16 mouse cellular contexts compared by ENCODE assay signal in genomic region chr17:29814758-29815157, GRCm38 (mm10).
"Had no signal": no experiment of that assay in that cellular context is flagged by ENCODE, and none has a peak within 500 bp of the region (broad histone marks: within the 10 kb centered on the region; RNA-seq: fewer than 3 reads in every experiment).

No protein-coding gene starts in this region.

- H3K4me2 ChIP-seq: liver, embryonic 15.5 days; lung, embryonic 15.5 days; midbrain, embryonic 11.5 days; neural tube, embryonic 12.5 days; stomach, embryonic 15.5 days had no signal

- H3K27me3 ChIP-seq: neural tube, embryonic 12.5 days; stomach, embryonic 15.5 days had no signal

- H3K9ac ChIP-seq: liver, embryonic 15.5 days; liver, postnatal 0 days; lung, embryonic 15.5 days; neural tube, embryonic 12.5 days; stomach, embryonic 15.5 days had no signal

- H3K9me3 ChIP-seq: liver, embryonic 15.5 days; lung, embryonic 15.5 days; neural tube, embryonic 12.5 days; stomach, embryonic 15.5 days had no signal

- ATAC-seq: liver, postnatal 0 days; lung, postnatal 0 days had no signal

- H3K27ac ChIP-seq: liver, embryonic 15.5 days; lung, embryonic 15.5 days; macrophage; neural tube, embryonic 12.5 days; stomach, embryonic 15.5 days; stomach, postnatal 0 days had no signal

- DNase-seq: liver, postnatal 0 days; lung, adult 2 months; lung, postnatal 14 days; lung, postnatal 36 days; right cerebral cortex, postnatal 14 days; thymus, adult 2 months; thymus, postnatal 36 days had no signal

- H3K36me3 ChIP-seq: liver, embryonic 15.5 days; lung, embryonic 15.5 days; neural tube, embryonic 12.5 days; stomach, embryonic 15.5 days had no signal

- H3K4me3 ChIP-seq: liver, embryonic 15.5 days; lung, embryonic 15.5 days; megakaryocyte, embryonic 14.5 days; neural tube, embryonic 12.5 days; stomach, embryonic 15.5 days had no signal
